In genomic region chr19:46572548-46572947, GRCm38 (mm10) we compare ENCODE assay signal across 8 mouse cellular contexts. TPM values are rescaled to one million over a fixed set of nuclear protein-coding genes. Genes with fewer than 3 reads are reported as not detected.
DNase-seq lines count a peak whose midpoint lies in the region; ATAC-seq lines count a peak whose summit lies in the region.

No protein-coding gene starts in this region.

- peak overlapping the region; percentile 85 for H3K27ac ChIP-seq in heart, embryonic 13.5 days (replicated peaks)
- peak overlapping the region; percentile 84 for H3K27ac ChIP-seq in forebrain, embryonic 16.5 days (ENCODE audit: low read length)
- peak overlapping the region; percentile 69 for H3K27ac ChIP-seq in liver, embryonic 16.5 days (ENCODE audit: low read length)

- peak overlapping the region; percentile 88 for H3K9ac ChIP-seq in heart, embryonic 13.5 days
- peak overlapping the region; percentile 80 for H3K9ac ChIP-seq in forebrain, embryonic 16.5 days (replicated peaks; ENCODE audit: low read depth, low read length)
- peak overlapping the region; percentile 74 for H3K9ac ChIP-seq in liver, embryonic 16.5 days (ENCODE audit: low read depth, low read length)

- peak overlapping the region; percentile 90 for H3K4me3 ChIP-seq in heart, embryonic 13.5 days
- H3K4me3 ChIP-seq in forebrain, embryonic 16.5 days (replicated peaks; ENCODE audit: low read length) = peak overlapping the region; percentile 61
- peak overlapping the region; percentile 79 for H3K4me3 ChIP-seq in liver, embryonic 16.5 days (ENCODE audit: low read depth, low read length)

- H3K4me1 ChIP-seq in heart, embryonic 13.5 days = peaks cover 28% of the 10 kb centered on the region
- peaks cover 25% of the 10 kb centered on the region for H3K4me1 ChIP-seq in forebrain, embryonic 16.5 days (replicated peaks; ENCODE audit: control insufficient read depth, insufficient read depth, low read length)
- H3K4me1 ChIP-seq in liver, embryonic 16.5 days (ENCODE audit: control insufficient read depth, low read depth, low read length) = peaks cover 20% of the 10 kb centered on the region

- H3K36me3 ChIP-seq in heart, embryonic 13.5 days = peaks cover 1% of the 10 kb centered on the region; the same call in 1 of the 2 replicates
- no peaks in the 10 kb centered on the region for H3K36me3 ChIP-seq in forebrain, embryonic 16.5 days (ENCODE audit: control insufficient read depth, insufficient read depth)
- no peaks in the 10 kb centered on the region for H3K36me3 ChIP-seq in liver, embryonic 16.5 days (ENCODE audit: control insufficient read depth, insufficient read depth)

- WGBS in heart, embryonic 13.5 days = 2% methylated on average over 17 of the region's 17 CpGs
- WGBS in forebrain, embryonic 16.5 days = 0% methylated on average over 17 of the region's 17 CpGs
- under 1% methylated on average over 17 of the region's 17 CpGs for WGBS in liver, embryonic 16.5 days (ENCODE audit: insufficient replicate concordance)

- ATAC-seq in heart, embryonic 13.5 days (ENCODE audit: extremely low read depth, insufficient number of reproducible peaks, low FRiP score, low TSS enrichment) = peak; percentile 35
- ATAC-seq in forebrain, embryonic 16.5 days = peak; percentile 57
- ATAC-seq in liver, embryonic 16.5 days (ENCODE audit: low read depth) = no peak

- no peak for DNase-seq in heart, postnatal 36 days
- peak; percentile 27 for DNase-seq in MN1 (ENCODE audit: low spot score)
- DNase-seq in right cerebral cortex, postnatal 25 days = no peak
- DNase-seq in cerebellum, adult 18-20 months = no peak
- DNase-seq in natural killer cell, adult 2 months (ENCODE audit: low spot score in 2 of 2) = no peak

- H3K27me3 ChIP-seq in heart, embryonic 13.5 days (replicated peaks) = no peaks in the 10 kb centered on the region
- H3K27me3 ChIP-seq in forebrain, embryonic 16.5 days (replicated peaks; ENCODE audit: control insufficient read depth, insufficient read depth, low read length) = no peaks in the 10 kb centered on the region
- no peaks in the 10 kb centered on the region for H3K27me3 ChIP-seq in liver, embryonic 16.5 days (ENCODE audit: control insufficient read depth, insufficient read depth, low read depth, low read length)

- H3K9me3 ChIP-seq in heart, embryonic 13.5 days = no peaks in the 10 kb centered on the region
- no peaks in the 10 kb centered on the region for H3K9me3 ChIP-seq in forebrain, embryonic 16.5 days (ENCODE audit: control insufficient read depth, low read length)
- H3K9me3 ChIP-seq in liver, embryonic 16.5 days (replicated peaks; ENCODE audit: control insufficient read depth, low read length) = no peaks in the 10 kb centered on the region

- intact Hi-C loops in heart, postnatal 36 days (cut with DNase I) = no loop called here

- peak overlapping the region; percentile 93 for H3K4me2 ChIP-seq in heart, embryonic 13.5 days
- peak overlapping the region; percentile 87 for H3K4me2 ChIP-seq in forebrain, embryonic 16.5 days (ENCODE audit: low read length)
- peak overlapping the region; percentile 73 for H3K4me2 ChIP-seq in liver, embryonic 16.5 days (ENCODE audit: low read depth, low read length)

RNA-seq across cellular contexts. Expression of gene Arl3, which starts 0.5 kb away (rescaled TPM):
- 82.1 and 97.1 TPM in 2 replicates for polyA plus RNA-seq in heart, embryonic 13.5 days (2015; fragmentation: Nextera tagmentation; extraction: Ambion mirVana)
- 10 to 100 TPM; 38.5 to 40.4 TPM for total RNA-seq in heart, postnatal 36 days (2021)
- 226 and 246 TPM in 2 replicates for polyA plus RNA-seq in forebrain, embryonic 16.5 days (2015; fragmentation: Nextera tagmentation; extraction: Ambion mirVana)
- 23.6 and 27.1 TPM in 2 replicates for polyA plus RNA-seq in liver, embryonic 16.5 days (2015; fragmentation: Nextera tagmentation; extraction: Ambion mirVana)

RNA-seq across cellular contexts. Expression of gene Sfxn2, which starts 0.6 kb away (rescaled TPM):
- polyA plus RNA-seq in heart, embryonic 13.5 days (2015; fragmentation: Nextera tagmentation; extraction: Ambion mirVana) = 8.1 and 9.1 TPM in 2 replicates
- total RNA-seq in heart, postnatal 36 days (2021) = 1 to 10 TPM; 3.1 to 3.5 TPM
- 14.3 and 14.8 TPM in 2 replicates for polyA plus RNA-seq in forebrain, embryonic 16.5 days (2015; fragmentation: Nextera tagmentation; extraction: Ambion mirVana)
- 33.4 and 37.6 TPM in 2 replicates for polyA plus RNA-seq in liver, embryonic 16.5 days (2015; fragmentation: Nextera tagmentation; extraction: Ambion mirVana)

RNA-seq across cellular contexts. Expression of gene Wbp1l, which starts 26.3 kb away (rescaled TPM):
- polyA plus RNA-seq in heart, embryonic 13.5 days (2015; fragmentation: Nextera tagmentation; extraction: Ambion mirVana) = 41.6 and 42.0 TPM in 2 replicates
- total RNA-seq in heart, postnatal 36 days (2021) = 10 to 100 TPM; 51.2 to 59.1 TPM
- polyA plus RNA-seq in forebrain, embryonic 16.5 days (2015; fragmentation: Nextera tagmentation; extraction: Ambion mirVana) = 39.1 and 41.3 TPM in 2 replicates
- 24.8 and 31.5 TPM in 2 replicates for polyA plus RNA-seq in liver, embryonic 16.5 days (2015; fragmentation: Nextera tagmentation; extraction: Ambion mirVana)
